Mouse (Mus musculus) common myeloid progenitor, adult 5-6 weeks (primary cell): Measurements from ENCODE around the gene Gucy2d. TPM values are rescaled to one million over a fixed set of nuclear protein-coding genes. Genes with fewer than 3 reads are reported as not detected.
A peak's percentile ranks its signal among the peaks of the same experiment; 100 is the strongest.

Experiments
- ATAC-seq: replicated peaks from 2 replicates; pipeline ENCODE4 v1.8.0; 2016; ENCODE audit warnings: low read depth, mild to moderate bottlenecking, moderate TSS enrichment, inconsistent platforms; ENCODE audit not compliant: poor library complexity, severe bottlenecking
- total RNA-seq: library from RNA; stranded (forward); fragments of 200-1000, 187-1606 nt; gene quantifications from 2 replicates; pipeline ENCODE4 v1.2.3, GENCODE M21; 2017

The Gucy2d gene
- total RNA-seq, 1 experiment from 2014 or later = not detected

DNA sequence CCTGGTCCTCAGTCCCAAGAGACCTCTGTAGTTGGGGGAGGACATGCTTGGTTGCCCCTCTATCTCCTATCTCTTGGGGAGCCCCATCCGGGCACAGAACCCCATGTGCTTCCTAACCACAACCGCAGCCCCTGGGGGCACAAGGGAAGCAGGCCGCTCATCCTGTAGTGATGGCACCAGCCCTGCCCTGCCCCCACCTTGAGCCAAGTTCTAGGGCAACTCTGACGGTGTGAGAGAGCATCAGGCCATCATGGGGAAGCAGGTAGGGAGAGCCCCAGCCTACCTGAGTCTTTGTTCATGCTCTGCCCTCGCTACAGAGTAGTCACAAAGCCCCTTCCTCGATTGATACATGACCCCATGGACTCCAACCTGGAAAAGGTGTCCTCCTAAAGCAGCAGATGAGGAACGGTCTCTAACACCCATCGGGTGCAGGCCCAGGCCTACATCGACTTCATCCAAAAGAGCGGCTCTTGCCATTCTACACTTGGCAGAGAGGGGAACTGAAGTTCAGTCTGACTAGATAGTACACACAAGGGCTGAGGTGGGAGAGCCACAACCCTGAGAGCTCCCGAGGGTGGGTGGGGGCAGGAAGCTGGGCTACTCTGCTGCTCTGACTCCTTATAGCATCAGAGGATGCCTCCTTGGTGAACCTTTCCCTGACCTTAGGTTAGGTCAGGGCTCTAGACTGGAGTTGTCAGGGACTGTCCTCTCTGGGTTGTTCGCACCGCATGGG is 48.3 kb downstream of the Gucy2d start:
- peak; percentile 43 for ATAC-seq

GRCm38 (mm10) chr7:98489131-98489530 is 48.9 kb downstream of the Gucy2d start, which contains the start of gene Lrrc32:
Gene Lrrc32, plus strand, starts transcription at chr7:98489283.
- ATAC-seq = 0 out of 2 replicates have a peak, but pooled peaks have one; percentile 6

DNA sequence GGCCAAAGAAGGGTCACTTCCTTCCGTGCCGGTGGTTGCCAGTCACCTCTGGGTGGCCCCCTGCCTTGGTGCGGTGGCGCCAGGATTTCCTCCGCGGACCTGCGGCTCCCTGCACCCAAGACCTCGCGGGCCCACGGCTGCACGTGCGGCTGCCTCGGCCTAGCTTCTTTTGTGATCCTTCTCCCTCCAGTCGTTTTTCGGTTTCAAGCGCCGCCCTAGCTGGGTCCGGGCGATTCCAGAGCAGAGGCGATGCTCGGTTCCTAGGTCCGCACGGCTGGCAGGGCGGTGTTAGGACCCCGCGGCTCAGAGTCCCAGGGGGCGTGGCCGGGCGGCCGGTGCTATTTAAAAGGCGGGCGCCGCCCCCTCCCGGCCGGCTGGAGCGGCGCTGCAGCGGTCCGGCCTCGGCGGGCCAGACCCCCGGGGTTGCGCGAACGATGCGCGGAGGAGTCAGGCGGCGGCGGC is 49.4 kb downstream of the Gucy2d start:
- peak; percentile 34 for ATAC-seq

DNA sequence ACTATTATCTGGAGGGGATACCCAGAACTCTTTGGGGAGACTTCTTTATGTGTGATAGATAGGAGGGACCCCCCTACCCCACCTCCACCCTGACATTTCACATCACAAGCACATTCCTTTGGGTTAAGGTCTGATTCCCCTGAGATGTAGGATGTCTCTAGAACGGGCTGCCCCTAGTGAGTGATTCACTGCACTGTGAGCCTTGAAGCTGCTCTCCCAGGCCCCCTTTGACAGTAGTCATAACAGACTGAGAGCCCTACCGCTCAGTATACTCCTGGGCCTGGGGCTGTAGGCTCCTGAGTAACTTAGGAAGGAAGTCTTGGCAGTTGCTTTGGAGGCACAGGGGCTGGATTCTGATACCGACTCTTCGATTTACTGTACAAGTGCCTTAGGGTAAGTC is 50.1 kb downstream of the Gucy2d start:
- ATAC-seq = no peak

GRCm38 (mm10) chr7:98490911-98491310 is 50.7 kb downstream of the Gucy2d start:
- ATAC-seq = no peak

DNA sequence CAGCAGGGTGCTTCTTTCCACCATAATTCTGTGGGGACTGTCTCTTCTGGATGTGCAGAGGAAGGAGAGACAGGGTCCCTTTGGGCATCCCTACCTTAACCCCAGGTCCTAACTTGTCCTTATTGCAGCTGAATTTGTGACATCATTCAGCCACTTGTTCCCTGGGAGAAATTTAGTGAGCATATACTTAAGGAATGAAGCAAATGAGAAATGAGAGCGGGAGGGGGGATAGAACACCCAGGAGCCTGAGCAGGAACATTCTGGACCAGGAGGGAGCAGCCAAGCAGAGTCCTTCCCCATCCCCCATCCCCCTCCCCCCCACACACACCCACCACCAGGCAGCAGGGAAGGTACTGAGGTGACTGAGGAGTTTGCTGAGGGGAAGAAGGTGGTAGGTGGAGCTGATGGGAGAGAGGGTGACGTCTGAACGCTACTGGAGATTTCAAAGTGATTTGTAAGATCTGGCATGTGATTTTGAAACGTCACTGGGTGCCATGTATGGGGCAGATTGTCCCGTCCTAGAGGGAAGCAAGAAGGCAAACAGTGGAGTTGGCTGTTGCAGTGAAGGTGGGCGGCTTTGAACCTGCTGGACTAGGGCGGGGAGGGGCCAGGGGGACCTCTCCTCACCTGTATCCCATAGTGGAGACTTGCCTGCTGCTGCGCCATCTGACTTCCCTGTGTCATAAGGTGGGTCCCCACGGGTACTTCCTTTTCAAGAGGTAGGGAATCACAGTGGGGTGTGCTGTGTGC is 51.4 kb downstream of the Gucy2d start:
- ATAC-seq = no peak

GRCm38 (mm10) chr7:98492331-98492730 is 52.1 kb downstream of the Gucy2d start:
- ATAC-seq = no peak

- no peak for ATAC-seq
These were observed 53.1 kb downstream of the Gucy2d start for GRCm38 (mm10) chr7:98493307-98493706.

DNA sequence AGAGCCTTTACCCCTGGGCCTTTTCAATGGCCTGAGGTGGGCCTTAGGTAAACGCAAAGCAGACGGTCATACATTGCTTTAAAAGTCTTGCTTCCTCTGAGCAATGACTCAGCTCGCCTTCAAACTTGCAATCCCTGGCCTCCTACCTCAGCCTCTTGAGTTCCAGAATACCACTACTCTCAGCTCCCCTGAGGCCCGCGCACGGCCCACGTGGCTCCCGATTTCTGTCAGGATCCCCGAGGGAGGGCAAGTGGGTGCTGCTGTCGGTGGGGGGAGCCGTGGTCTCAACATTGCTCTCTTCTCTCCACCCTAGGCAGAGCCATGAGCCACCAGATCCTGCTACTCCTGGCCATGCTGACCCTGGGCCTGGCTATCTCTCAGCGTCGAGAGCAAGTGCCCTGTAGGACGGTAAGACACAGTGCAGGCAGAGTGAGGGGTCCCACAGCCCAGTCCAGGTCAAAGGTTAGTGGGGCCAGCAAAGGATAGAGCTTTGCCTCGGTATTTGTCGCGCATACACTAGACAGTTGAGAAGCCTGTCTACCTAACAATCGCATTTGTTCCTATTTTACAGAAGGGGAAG is 53.8 kb downstream of the Gucy2d start:
- ATAC-seq = 0 out of 2 replicates have a peak, but pooled peaks have one; percentile 33

DNA sequence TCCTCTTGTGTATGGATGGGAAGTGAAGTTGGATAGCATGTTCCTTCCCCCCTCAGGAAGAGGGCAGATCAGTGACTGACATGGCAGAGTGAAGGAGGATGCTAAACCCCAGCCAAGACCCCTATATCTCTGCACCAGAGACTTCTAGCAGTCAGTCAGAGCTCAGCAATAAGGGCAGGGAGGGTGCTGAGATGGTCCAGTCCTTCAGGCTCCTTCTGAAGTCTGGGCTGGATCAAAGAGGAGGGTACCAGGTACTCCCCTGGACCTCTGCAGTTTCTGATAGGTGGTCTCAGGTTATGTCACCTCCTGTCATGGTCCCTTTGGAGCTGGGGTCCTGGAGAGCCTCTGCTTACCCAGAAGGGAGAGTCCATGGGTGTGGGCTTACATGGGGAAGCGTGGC is 55.4 kb downstream of the Gucy2d start:
- ATAC-seq = no peak

- ATAC-seq = no peak
These were observed 57.2 kb downstream of the Gucy2d start for GRCm38 (mm10) chr7:98497451-98497850.

GRCm38 (mm10) chr7:98498101-98498500 is 57.9 kb downstream of the Gucy2d start:
- no peak for ATAC-seq

DNA sequence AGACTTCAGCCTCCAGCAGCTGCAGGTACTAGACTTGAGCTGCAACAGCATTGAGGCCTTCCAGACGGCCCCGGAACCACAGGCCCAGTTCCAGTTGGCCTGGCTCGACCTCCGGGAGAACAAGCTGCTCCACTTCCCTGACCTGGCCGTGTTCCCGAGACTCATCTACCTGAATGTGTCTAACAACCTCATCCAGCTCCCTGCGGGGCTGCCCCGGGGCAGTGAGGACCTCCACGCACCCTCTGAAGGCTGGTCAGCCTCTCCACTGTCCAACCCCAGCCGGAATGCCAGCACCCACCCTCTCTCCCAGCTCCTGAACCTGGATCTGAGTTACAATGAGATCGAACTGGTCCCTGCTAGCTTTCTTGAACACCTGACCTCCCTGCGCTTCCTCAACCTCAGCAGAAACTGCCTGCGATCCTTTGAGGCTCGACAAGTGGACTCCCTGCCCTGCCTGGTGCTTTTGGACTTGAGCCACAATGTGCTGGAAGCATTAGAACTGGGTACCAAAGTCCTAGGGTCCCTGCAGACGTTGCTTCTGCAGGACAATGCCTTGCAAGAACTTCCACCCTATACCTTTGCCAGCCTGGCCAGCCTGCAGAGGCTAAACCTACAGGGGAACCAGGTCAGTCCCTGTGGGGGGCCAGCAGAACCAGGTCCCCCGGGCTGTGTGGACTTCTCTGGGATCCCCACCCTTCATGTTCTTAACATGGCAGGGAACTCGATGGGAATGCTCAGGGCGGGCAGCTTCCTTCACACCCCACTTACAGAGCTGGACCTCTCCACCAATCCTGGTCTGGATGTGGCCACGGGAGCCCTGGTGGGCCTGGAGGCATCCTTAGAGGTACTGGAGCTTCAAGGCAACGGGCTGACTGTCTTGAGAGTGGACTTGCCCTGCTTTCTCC is 58.7 kb downstream of the Gucy2d start:
- ATAC-seq = no peak

DNA sequence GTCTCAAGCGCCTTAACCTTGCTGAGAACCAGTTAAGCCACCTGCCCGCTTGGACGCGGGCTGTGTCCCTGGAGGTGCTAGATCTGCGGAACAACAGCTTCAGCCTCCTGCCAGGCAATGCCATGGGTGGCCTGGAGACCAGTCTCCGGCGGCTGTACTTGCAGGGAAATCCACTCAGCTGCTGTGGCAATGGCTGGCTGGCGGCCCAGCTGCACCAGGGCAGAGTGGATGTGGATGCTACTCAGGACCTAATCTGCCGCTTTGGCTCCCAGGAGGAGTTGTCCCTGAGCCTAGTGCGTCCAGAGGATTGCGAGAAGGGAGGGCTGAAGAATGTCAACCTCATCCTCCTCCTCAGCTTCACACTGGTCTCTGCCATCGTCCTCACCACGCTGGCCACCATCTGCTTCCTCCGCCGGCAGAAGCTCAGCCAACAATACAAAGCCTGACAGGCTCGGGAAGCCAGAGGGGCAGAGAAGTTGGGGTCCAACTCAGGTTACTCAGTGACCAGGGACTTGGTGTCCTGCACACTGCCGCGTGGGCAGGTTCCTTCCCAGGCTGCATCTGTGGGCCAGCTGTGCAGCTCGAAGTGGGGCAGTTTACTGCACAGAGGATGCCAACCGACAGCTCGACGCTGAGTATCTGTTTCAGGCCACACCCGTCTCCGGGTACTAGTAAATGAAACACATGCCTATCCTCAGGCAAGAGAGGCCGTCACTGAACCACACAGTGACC is 59.5 kb downstream of the Gucy2d start:
- no peak for ATAC-seq

GRCm38 (mm10) chr7:98500470-98500869 is 60.3 kb downstream of the Gucy2d start:
- ATAC-seq = no peak

DNA sequence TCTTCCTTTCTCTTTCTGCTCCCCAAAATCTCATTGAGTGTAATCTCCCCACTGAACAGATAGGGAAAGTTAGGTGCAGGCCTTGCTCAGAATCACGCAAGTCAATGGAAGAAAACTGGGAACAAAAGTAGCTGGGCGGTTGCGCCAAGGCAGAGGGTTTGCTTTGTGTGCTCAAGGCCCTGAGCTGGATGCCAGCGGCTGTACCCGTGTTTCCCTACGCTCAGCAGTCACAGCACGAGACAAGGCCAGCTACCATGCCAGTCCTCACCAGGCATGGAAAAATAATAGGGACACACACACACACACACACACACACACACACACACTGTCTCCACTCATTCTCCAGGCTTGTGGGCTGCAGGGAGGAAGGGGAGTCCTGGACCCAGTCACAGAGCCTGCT is 60.9 kb downstream of the Gucy2d start:
- no peak for ATAC-seq

GRCm38 (mm10) chr7:98502921-98503320 is 62.7 kb downstream of the Gucy2d start:
- ATAC-seq = no peak

DNA sequence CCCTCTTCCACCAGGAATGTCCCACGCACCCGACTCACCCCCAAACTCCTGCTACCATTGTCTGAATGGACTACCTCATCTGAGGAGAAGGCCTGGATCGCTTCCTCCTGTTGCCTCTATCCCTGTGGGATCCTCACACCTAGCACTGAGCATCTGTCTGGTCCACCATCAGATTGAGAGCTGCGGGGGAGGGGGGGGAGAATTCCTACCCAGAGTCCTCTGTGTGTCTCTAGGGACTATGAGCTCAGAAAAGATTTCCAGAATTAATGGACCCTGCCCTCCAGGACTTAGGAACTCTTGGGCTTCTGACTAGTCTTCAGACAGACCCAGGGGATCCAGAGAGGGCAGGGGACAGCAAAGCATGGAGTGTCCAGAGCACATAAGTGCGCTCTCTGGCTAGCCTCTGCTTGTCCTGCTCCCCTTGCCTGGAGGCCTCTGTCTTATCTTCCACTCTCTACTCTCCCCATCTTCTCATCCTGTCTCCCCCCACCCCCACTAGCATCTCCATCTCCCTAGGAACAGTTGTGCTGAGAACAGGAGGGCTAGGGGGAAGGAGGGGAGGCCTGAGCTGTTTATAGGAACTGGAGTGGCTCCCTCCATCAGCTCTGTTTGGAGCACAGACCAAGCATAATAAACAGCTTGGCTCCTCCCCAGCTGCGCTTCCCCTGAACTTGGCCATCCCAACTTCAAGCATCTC is 63.9 kb downstream of the Gucy2d start:
- ATAC-seq = no peak
